Mouse (Mus musculus) liver, embryonic 14.5 days (tissue): Measurements from ENCODE around the gene Mrpl33. TPM values are rescaled to one million over a fixed set of nuclear protein-coding genes. Genes with fewer than 3 reads are reported as not detected.

ENCODE experiments used
- ATAC-seq: fragments of 200-750 bp; cut with Nextera tagmentation; 2 replicates; pipeline ENCODE4 v1.8.0; 2017; ENCODE audit warnings: moderate number of reproducible peaks, mild to moderate bottlenecking, moderate library complexity; ENCODE audit not compliant: insufficient read depth
- DNase-seq, 3 experiments: peaks; one replicate each; pipeline ENCODE4 v3.0.0-alpha.2; 2012 to 2013; ENCODE audit warnings: low read depth in 3 of 3, low spot score in 3 of 3
- H3K27ac ChIP-seq: fragments of 300-500 bp; sonication (generic); 2 replicates; pipeline ENCODE4 v1.5.1; 2014; ENCODE audit warnings: moderate library complexity, mild to moderate bottlenecking, control low read depth, inconsistent platforms
- H3K27me3 ChIP-seq: fragments of 300-500 bp; sonication (generic); 2 replicates; pipeline ENCODE4 v1.6.1; 2014; ENCODE audit warnings: mild to moderate bottlenecking, low read length, moderate library complexity; ENCODE audit not compliant: control insufficient read depth, insufficient read depth
- H3K36me3 ChIP-seq: fragments of 300-500 bp; sonication (generic); replicated peaks from 2 replicates; pipeline ENCODE4 v1.6.1; 2014; ENCODE audit warnings: low read depth; ENCODE audit not compliant: control insufficient read depth, insufficient read depth
- H3K4me1 ChIP-seq, 2 experiments: fragments of 200-500 bp in 1 of 2; fragments of 300-500 bp in 1 of 2; sonication (generic) in 1 of 2; replicated peaks; 2 replicates each; pipeline ENCODE4 v1.6.1; 2012 to 2014; ENCODE audit warnings: antibody characterized with exemption in 1 of 2, inconsistent platforms in 1 of 2, low read length in 1 of 2; ENCODE audit not compliant: control insufficient read depth in 2 of 2, insufficient read depth in 2 of 2
- H3K4me2 ChIP-seq: fragments of 300-500 bp; sonication (generic); 2 replicates; pipeline ENCODE4 v1.6.1; 2014; ENCODE audit warnings: low read depth, mild to moderate bottlenecking, control low read depth, moderate library complexity
- H3K4me3 ChIP-seq, 2 experiments: fragments of 200-500 bp in 1 of 2; fragments of 300-500 bp in 1 of 2; sonication (generic) in 1 of 2; 2 replicates each; pipeline ENCODE4 v1.5.1; 2012 to 2014; ENCODE audit warnings: low read depth in 2 of 2, low read length in 2 of 2, mild to moderate bottlenecking in 2 of 2, control low read depth in 1 of 2, inconsistent platforms in 1 of 2, moderate library complexity in 1 of 2; ENCODE audit not compliant: insufficient read depth in 1 of 2
- H3K9ac ChIP-seq: fragments of 300-500 bp; sonication (generic); replicated peaks from 2 replicates; pipeline ENCODE4 v1.6.1; 2014; ENCODE audit warnings: mild to moderate bottlenecking, control low read depth, moderate library complexity
- H3K9me3 ChIP-seq: fragments of 300-500 bp; sonication (generic); 2 replicates; pipeline ENCODE4 v1.6.1; 2016; ENCODE audit warnings: low read length, mixed read lengths; ENCODE audit not compliant: control insufficient read depth
- CTCF ChIP-seq: IDR thresholded peaks from 2 replicates; pipeline ENCODE4 v1.5.1; 2016; ENCODE audit warnings: antibody characterized with exemption, low read depth, control low read depth
- EP300 ChIP-seq: IDR thresholded peaks from 2 replicates; pipeline ENCODE4 v1.6.1; 2016; ENCODE audit warnings: antibody characterized with exemption, low read depth
- WGBS: fragments of 180-500 bp; shearing (Covaris S2); extraction: QIAGEN DNeasy Blood & Tissue Kit; methylation state at CpG from one replicate; pipeline ENCODE4 v1.1.7; 2014; ENCODE audit not compliant: insufficient replicate concordance; 5-methylcytosine and 5-hydroxymethylcytosine counted together
- polyA plus RNA-seq, 2 experiments: library from polyadenylated mRNA; depleted of rRNA in 1 of 2; stranded (reverse) in 1 of 2; unstranded in 1 of 2; fragments of >200 nt; fragmentation: Nextera tagmentation in 1 of 2; extraction: Ambion mirVana in 1 of 2; gene quantifications; 2 replicates each; pipeline versions ENCODE4 v1.2.1 to v1.2.3; 2012 to 2014

The Mrpl33 gene
- polyA plus RNA-seq, 2 experiments = 80.0 to 219 TPM

DNA sequence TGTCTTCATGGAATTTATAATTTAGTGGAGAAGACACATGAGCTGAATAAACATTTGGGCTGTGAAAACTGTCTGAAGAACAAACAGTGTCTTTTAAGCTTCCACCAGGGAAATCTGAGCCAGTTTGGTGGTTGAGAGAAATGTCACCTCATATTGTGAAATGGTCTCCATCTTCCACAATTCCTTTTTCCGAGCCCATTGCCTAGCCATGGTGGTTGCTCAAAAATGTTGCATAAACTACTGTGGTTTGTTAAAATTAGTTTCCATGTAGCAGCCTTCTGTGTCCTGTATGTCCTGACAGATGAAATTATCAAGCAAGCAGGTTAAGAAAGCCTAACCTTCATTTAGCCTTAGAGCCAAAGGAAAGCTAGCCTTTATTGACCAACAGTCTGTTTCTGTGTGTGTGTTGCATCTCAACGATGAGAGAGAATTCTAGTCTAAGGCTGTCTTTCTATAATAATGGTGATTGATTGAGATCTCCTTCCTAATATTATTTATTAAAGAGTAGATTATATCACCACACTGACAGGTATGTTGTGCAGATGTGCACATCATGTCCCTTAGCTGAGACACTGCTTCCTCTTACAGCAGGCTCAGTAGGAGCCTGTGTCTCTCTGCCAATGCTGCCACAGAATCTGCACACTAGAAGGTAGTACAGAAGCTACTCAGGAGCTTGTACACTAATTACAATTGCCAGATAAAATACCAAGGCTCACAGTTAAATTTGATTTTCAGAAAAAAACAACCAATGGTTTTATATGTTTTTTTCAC, 54.0 kb downstream of the Mrpl33 start:
- no peaks in the 10 kb centered on the region for H3K9me3 ChIP-seq
- TF ChIP-seq EP300 (no peak), CTCF (no peak)
- no peak overlapping the region for H3K27ac ChIP-seq
- H3K4me1 ChIP-seq = no peaks in the 10 kb centered on the region
- H3K36me3 ChIP-seq = no peaks in the 10 kb centered on the region
- no peaks in the 10 kb centered on the region for H3K27me3 ChIP-seq
- H3K9ac ChIP-seq = no peak overlapping the region
- no peak overlapping the region for H3K4me2 ChIP-seq
- WGBS = 82% methylated on average over 2 of the region's 2 CpGs
- ATAC-seq = no peak
- DNase-seq = no peak
- H3K4me3 ChIP-seq = no peak overlapping the region

DNA sequence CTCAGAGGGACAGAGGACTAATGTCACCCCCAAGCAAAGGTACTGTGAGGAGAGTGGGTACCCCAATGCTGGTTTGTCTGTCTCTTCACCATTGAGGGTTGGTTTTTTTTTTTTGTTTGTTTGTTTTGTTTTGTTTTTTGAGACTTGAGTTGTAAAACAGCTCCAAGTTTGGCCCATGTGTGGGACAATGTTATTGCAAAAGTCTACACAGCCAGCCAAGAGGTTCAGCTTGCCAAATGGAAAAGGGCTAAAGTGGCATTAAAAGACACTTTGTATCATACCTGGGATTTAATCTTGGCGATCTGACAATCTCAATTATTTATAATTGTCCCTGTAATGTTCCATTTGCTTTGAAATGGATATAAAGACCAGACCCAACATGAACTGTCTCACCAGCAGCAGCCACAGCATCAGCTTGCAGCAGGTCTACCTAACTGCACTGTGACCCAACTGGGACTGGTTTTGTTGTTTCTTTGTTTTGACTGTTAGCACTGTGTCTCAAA, 59.0 kb downstream of the Mrpl33 start:
- Histone ChIP-seq H3K36me3 (no peaks in the 10 kb centered on the region), H3K27ac (no peak overlapping the region), H3K4me3 (no peak overlapping the region), H3K9me3 (no peaks in the 10 kb centered on the region), H3K4me2 (no peak overlapping the region), H3K9ac (no peak overlapping the region), H3K27me3 (no peaks in the 10 kb centered on the region), H3K4me1 (no peaks in the 10 kb centered on the region)
- 69% methylated on average over 1 of the region's 1 CpGs for WGBS
- ATAC-seq (no peak), DNase-seq (no peak)
- no peak for TF ChIP-seq EP300
- no peak for TF ChIP-seq CTCF

DNA sequence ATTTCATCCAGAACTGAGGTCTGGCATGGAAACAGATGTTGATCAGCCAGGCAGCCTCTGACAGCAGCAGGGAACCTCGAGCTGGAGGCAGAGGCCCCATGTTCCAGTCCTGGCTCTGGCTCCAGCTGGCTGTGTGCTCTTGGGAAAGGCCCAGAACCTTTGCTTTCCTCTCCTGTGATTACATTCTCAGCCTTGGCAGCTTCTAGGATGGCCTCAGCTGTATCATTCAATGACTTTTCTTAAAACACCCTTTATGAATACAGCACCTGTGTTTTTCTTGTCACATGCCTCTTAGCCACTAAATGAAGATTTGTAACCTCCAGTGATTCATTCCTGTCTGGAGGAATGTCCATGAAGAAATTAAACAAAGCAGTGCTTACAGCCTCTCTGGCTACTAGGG, 69.4 kb downstream of the Mrpl33 start:
- Histone ChIP-seq H3K36me3 (no peaks in the 10 kb centered on the region), H3K4me2 (no peak overlapping the region), H3K9ac (no peak overlapping the region), H3K4me1 (peaks cover 0 to 6% of the 10 kb centered on the region in 2 experiments; a peak in 1 of 4 replicates), H3K27ac (no peak overlapping the region), H3K9me3 (no peaks in the 10 kb centered on the region), H3K27me3 (no peaks in the 10 kb centered on the region), H3K4me3 (no peak overlapping the region)
- DNase-seq (no peak), ATAC-seq (no peak)
- TF ChIP-seq EP300 = no peak
- no peak for TF ChIP-seq CTCF
- WGBS = 48% methylated on average over 1 of the region's 1 CpGs

DNA sequence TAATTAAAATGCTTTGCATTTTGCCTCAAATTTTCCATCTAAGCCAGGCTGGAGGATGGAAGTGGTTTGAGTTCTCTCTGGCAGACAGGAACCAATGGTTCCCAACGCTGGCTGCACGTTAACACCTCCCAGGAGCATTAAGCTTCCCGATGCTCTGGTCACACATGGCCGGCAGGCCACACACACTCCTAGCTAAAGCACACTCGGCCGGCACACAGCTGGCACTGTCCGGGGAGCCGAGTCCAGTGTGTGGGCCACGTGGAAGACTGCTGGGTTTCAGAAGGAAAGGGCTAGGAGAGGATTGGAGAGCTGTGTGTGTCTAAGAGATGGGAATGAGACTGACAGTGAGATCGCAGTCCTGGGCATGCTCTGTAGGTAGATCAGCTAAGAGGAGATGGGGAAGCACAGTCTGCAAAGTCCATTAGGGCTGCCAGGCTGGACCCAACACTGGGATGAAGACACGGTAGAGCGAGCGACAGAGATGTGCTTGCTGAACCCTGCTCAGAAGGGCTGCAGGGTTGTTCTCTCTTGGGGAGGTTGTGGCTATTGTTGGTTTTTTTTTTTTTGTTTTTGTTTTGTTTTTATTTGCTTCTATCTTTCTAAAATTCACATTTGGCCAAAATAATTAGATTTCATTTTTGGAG, 71.7 kb downstream of the Mrpl33 start:
- Histone ChIP-seq H3K27ac (no peak overlapping the region), H3K4me1 (peaks cover 0 to 6% of the 10 kb centered on the region in 2 experiments; a peak in 1 of 4 replicates), H3K27me3 (no peaks in the 10 kb centered on the region), H3K36me3 (no peaks in the 10 kb centered on the region), H3K4me2 (no peak overlapping the region), H3K4me3 (no peak overlapping the region), H3K9me3 (no peaks in the 10 kb centered on the region), H3K9ac (no peak overlapping the region)
- TF ChIP-seq EP300 = no peak
- TF ChIP-seq CTCF = no peak
- ATAC-seq (no peak), DNase-seq (no peak)
- 83% methylated on average over 13 of the region's 13 CpGs for WGBS

DNA sequence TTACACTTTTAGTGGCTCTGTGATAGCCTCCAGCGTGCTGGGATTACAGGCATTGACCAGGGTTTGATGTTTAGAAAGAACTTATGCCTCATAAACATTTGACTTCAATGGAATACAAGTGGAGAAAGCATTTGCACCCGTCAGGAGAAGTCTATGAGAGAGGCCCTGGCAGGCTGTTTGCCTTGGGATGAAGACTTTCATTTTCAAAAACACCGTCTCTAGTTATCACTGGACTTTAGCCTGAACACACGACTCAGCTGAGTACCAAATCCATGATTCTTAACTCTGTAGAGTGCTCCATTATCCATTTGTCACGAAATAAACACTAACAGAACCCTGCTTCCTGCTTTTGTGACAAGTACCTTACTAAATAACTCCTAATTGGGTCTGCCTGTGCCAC, 73.2 kb downstream of the Mrpl33 start:
- WGBS = 63% methylated on average over 5 of the region's 5 CpGs
- H3K27ac ChIP-seq = no peak overlapping the region
- ATAC-seq (no peak), DNase-seq (no peak)
- no peaks in the 10 kb centered on the region for H3K27me3 ChIP-seq
- TF ChIP-seq CTCF (no peak), EP300 (no peak)
- no peak overlapping the region for H3K4me2 ChIP-seq
- H3K36me3 ChIP-seq = no peaks in the 10 kb centered on the region
- H3K4me1 ChIP-seq = peaks cover 0 to 6% of the 10 kb centered on the region in 2 experiments; a peak in 1 of 4 replicates
- H3K9me3 ChIP-seq = no peaks in the 10 kb centered on the region
- no peak overlapping the region for H3K9ac ChIP-seq
- H3K4me3 ChIP-seq = no peak overlapping the region
